Mouse (Mus musculus) regulatory T cell (primary cell): ENCODE data around the gene Prkce.

ENCODE experiments used
- in situ Hi-C: fragments of 300-600 bp; cut with MboI, MseI; formaldehyde crosslinking; loops from one replicate; pipeline ENCODE4 v1.15.1; 2025; ENCODE audit warnings: high pct_unique_total_duplicates

The Prkce gene

GRCm38 (mm10) chr17:86170164-86170958 is 2.8 kb downstream of the Prkce start:
- in situ Hi-C loops = loop anchor here (5.0 kb wide), 1 partner anchor 37 kb away; no protein-coding TSS in a partner anchor

GRCm38 (mm10) chr17:86175516-86175915 is 7.9 kb downstream of the Prkce start:
- in situ Hi-C loops = no loop called here

- in situ Hi-C loops = no loop called here
Measured at GRCm38 (mm10) chr17:86176722-86177121, 9.1 kb downstream of the Prkce start.

- in situ Hi-C loops = no loop called here
Measured at GRCm38 (mm10) chr17:86183788-86184187, 16.2 kb downstream of the Prkce start.

GRCm38 (mm10) chr17:86184552-86185209 is 17.1 kb downstream of the Prkce start:
- in situ Hi-C loops = no loop called here

- in situ Hi-C loops = no loop called here
Measured at GRCm38 (mm10) chr17:86185584-86185983, 18.0 kb downstream of the Prkce start.

- in situ Hi-C loops = no loop called here
Measured at GRCm38 (mm10) chr17:86187777-86188176, 20.2 kb downstream of the Prkce start.

GRCm38 (mm10) chr17:86193979-86194378 is 26.4 kb downstream of the Prkce start:
- in situ Hi-C loops = no loop called here

GRCm38 (mm10) chr17:86194921-86195320 is 27.3 kb downstream of the Prkce start:
- in situ Hi-C loops = no loop called here

- in situ Hi-C loops = no loop called here
Measured at GRCm38 (mm10) chr17:86198496-86199465, 31.2 kb downstream of the Prkce start.

- in situ Hi-C loops = no loop called here
Measured at GRCm38 (mm10) chr17:86201981-86202380, 34.4 kb downstream of the Prkce start.

GRCm38 (mm10) chr17:86202972-86203371 is 35.4 kb downstream of the Prkce start:
- in situ Hi-C loops = no loop called here

- in situ Hi-C loops = no loop called here
Measured at GRCm38 (mm10) chr17:86203531-86204450, 36.2 kb downstream of the Prkce start.

GRCm38 (mm10) chr17:86206289-86206688 is 38.7 kb downstream of the Prkce start:
- in situ Hi-C loops = loop anchor here (5.0 kb wide), 1 partner anchor 34 kb away; no protein-coding TSS in a partner anchor

GRCm38 (mm10) chr17:86208057-86208820 is 40.7 kb downstream of the Prkce start:
- in situ Hi-C loops = loop anchor here (5.0 kb wide), 1 partner anchor 36 kb away; no protein-coding TSS in a partner anchor

- in situ Hi-C loops = loop anchor here (5.0 kb wide), 1 partner anchor 37 kb away; no protein-coding TSS in a partner anchor
Measured at GRCm38 (mm10) chr17:86208821-86209186, 41.2 kb downstream of the Prkce start.

- in situ Hi-C loops = loop anchor here (5.0 kb wide), 1 partner anchor 37 kb away; no protein-coding TSS in a partner anchor
Measured at GRCm38 (mm10) chr17:86209680-86210251, 42.2 kb downstream of the Prkce start.

GRCm38 (mm10) chr17:86212204-86212603 is 44.6 kb downstream of the Prkce start:
- in situ Hi-C loops = no loop called here

GRCm38 (mm10) chr17:86214285-86214684 is 46.7 kb downstream of the Prkce start:
- in situ Hi-C loops = no loop called here
